Mouse (Mus musculus) forebrain, embryonic 14.5 days (tissue): ENCODE results near the gene Got2. TPM values are rescaled to one million over a fixed set of nuclear protein-coding genes. Genes with fewer than 3 reads are reported as not detected.

Experiments
- ATAC-seq: fragments of 200-750 bp; cut with Nextera tagmentation; 2 replicates; pipeline ENCODE4 v1.8.0; 2017; ENCODE audit warnings: mild to moderate bottlenecking, moderate library complexity
- DNase-seq: peaks from one replicate; pipeline ENCODE4 v3.0.0-alpha.2; 2015; ENCODE audit warnings: low spot score
- H3K27ac ChIP-seq: fragments of 300-500 bp; sonication (generic); 2 replicates; pipeline ENCODE4 v1.5.1; 2014; ENCODE audit warnings: low read depth, mild to moderate bottlenecking, control low read depth, low read length, moderate library complexity
- H3K27me3 ChIP-seq: fragments of 300-500 bp; sonication (generic); replicated peaks from 2 replicates; pipeline ENCODE4 v1.6.1; 2014; ENCODE audit warnings: low read length, control low read depth, mixed read lengths; ENCODE audit not compliant: control insufficient read depth, insufficient read depth
- H3K36me3 ChIP-seq: fragments of 300-500 bp; sonication (generic); 2 replicates; pipeline ENCODE4 v1.6.1; 2014; ENCODE audit warnings: low read length, control low read depth; ENCODE audit not compliant: control insufficient read depth, insufficient read depth
- H3K4me1 ChIP-seq: fragments of 300-500 bp; sonication (generic); 2 replicates; pipeline ENCODE4 v1.6.1; 2014; ENCODE audit warnings: antibody characterized with exemption, low read length, control low read depth; ENCODE audit not compliant: control insufficient read depth, insufficient read depth
- H3K4me2 ChIP-seq: fragments of 300-500 bp; sonication (generic); 2 replicates; pipeline ENCODE4 v1.6.1; 2014; ENCODE audit warnings: mild to moderate bottlenecking, control low read depth, low read length
- H3K4me3 ChIP-seq: fragments of 300-500 bp; sonication (generic); 2 replicates; pipeline ENCODE4 v1.5.1; 2014; ENCODE audit warnings: low read depth, low read length, control low read depth
- H3K9ac ChIP-seq: fragments of 300-500 bp; sonication (generic); 2 replicates; pipeline ENCODE4 v1.6.1; 2014; ENCODE audit warnings: mild to moderate bottlenecking, low read length, control low read depth, moderate library complexity
- H3K9me3 ChIP-seq: fragments of 300-500 bp; sonication (generic); replicated peaks from 2 replicates; pipeline ENCODE4 v1.6.1; 2016; ENCODE audit warnings: low read length, control low read depth, mixed read lengths; ENCODE audit not compliant: control insufficient read depth
- WGBS: fragments of 180-500 bp; shearing (Covaris S2); extraction: QIAGEN DNeasy Blood & Tissue Kit; methylation state at CpG from one replicate; pipeline ENCODE4 v1.1.7; 2014; 5-methylcytosine and 5-hydroxymethylcytosine counted together
- polyA plus RNA-seq: library from polyadenylated mRNA; unstranded; fragments of >200 nt; fragmentation: Nextera tagmentation; extraction: Ambion mirVana; gene quantifications from 2 replicates; pipeline ENCODE4 v1.2.1, GENCODE M21; 2014

Gene Got2
- polyA plus RNA-seq, 1 experiment from 2014 or later, result 116 TPM

DNA sequence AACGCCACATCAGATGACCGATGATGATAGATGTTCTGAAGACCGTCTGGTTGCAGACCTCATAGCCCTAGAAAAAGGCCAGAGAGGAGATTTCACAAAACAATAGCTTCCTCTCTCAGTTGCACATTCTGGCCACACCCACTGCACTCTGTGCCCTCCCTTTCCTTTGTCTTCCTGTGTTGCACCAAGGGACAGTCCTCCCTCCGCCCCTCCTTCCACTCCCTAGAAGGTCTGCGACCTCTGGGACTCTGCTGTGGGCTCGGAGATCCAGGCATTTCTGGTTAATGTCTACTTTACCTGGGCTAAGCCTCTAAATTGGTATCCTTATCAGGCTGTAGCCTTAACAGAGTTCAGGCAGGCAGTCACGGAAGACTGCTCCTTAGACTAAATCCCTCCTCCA lies 13.5 kb upstream of the Got2 start:
- WGBS, result 16% methylated on average over 7 of the region's 7 CpGs
- no peaks in the 10 kb centered on the region for H3K4me1 ChIP-seq
- DNase-seq, result no peak

DNA sequence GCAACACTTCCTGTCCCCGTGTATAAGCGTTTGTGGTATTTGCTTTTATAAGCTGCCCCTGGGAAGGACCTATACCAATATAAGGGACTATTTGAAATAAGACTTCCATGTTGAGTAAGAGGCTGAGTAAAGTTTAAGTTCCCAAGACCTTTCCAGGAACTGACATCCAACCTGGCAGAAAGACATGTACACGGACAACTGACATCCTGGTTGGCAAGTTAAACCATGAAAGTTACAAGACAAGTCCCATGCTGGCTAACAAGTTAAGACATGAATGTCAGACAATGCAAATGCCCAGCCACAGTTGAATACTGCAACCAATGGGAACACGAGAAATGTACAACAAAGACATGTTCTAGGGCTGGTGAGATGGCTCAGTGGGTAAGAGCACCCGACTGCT lies 5.4 kb upstream of the Got2 start:
- Histone ChIP-seq H3K36me3 (no peaks in the 10 kb centered on the region), H3K4me1 (no peaks in the 10 kb centered on the region), H3K27me3 (no peaks in the 10 kb centered on the region), H3K9ac (no peak overlapping the region), H3K4me3 (no peak overlapping the region), H3K27ac (no peak overlapping the region), H3K4me2 (no peak overlapping the region), H3K9me3 (no peaks in the 10 kb centered on the region)
- ATAC-seq (no peak), DNase-seq (no peak)
- WGBS, result 81% methylated on average over 5 of the region's 5 CpGs

More for the DNA sequence above, 13.5 kb upstream of the Got2 start:
- no peaks in the 10 kb centered on the region for H3K9me3 ChIP-seq
- no peak overlapping the region for H3K4me3 ChIP-seq
- no peak overlapping the region for H3K27ac ChIP-seq
- no peaks in the 10 kb centered on the region for H3K36me3 ChIP-seq
- no peaks in the 10 kb centered on the region for H3K27me3 ChIP-seq
- H3K9ac ChIP-seq, result no peak overlapping the region
- H3K4me2 ChIP-seq, result no peak overlapping the region
- no peak for ATAC-seq

DNA sequence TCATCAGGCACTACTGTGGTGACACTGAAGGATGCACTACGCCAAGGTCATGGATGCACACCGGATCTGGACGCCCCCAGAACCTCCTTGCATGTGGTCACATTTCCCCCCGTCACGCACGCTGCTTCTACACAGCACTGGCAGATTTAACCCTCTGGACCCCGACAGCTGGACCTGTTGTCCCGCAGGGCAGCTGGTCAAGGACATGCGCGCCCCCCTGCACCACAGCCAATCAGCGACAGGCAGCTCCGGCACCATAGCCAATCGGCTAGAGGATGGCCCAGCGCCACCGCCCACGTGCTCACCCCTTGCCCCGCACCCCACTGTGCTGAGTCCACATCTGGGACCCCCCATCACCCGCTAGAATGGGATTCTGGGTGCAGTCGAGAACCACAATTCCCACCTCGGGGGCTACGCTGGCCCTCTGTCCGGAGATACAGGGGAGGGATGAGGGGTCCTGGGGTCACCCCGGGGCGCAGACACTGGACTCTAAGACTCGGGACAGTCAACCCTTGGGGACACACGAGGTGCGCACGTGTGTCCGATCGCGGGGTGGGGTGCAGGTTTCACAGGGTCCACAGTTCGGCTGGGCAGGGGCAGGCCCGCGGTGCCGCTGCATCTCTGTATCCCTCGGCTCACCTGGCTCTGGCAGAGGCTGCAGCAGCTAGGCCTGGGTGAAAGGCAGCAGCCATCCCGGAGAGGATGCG lies 616 bp downstream of the Got2 start:
- Histone ChIP-seq H3K27me3 (no peaks in the 10 kb centered on the region), H3K9me3 (no peaks in the 10 kb centered on the region), H3K36me3 (no peaks in the 10 kb centered on the region), H3K9ac (peak overlapping the region; percentile 82), H3K4me2 (peak overlapping the region; percentile 83), H3K27ac (peak overlapping the region; percentile 71; the same call in 1 of the 2 replicates), H3K4me1 (peaks cover 10% of the 10 kb centered on the region), H3K4me3 (peak overlapping the region; percentile 96)
- ATAC-seq, result peak; percentile 97
- peak; percentile 80 for DNase-seq
- under 1% methylated on average over 38 of the region's 38 CpGs for WGBS

DNA sequence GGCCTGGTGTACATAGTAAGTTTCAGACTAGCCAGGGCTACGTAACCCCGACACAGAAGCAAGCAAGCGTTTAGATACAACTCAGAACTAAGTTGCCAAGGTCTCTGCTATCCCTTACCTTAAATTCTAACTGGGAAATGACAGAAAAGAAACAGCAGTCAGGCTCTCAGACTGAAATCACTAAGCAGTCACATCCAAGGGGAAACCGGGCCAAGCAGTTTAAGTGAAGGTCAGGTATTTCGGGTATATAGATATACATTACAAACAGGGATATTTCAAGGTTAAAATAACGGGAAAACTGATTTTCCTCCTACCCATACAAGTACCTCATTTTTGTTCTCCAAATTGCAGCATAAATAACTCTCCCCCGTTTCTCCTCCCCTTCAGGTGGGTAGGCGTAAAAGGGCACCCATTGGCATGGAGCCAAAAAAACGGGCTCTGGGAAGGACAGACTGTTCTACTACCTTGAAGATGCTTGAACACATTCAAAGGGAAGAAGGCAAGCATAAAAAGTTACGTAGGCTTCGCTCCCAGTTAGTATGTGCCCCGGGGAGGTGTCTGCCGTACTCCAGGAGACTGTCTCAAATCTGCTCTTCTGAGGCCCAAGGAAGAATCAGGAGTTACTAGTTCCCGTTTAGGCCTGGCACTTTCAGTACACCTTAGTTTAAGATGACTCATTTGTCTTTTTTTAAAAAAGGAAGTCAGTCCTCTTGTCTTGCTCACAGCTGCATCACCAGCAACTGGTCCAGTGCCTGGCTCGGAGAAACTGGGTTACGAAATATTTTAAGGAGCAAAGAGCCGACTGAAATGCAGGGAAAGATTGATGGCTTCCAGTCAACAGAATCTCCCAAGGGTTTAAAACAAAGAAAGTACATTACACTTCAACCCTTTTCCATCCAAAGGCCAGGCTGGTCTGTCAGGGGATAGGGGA lies 1.4 kb downstream of the Got2 start:
- Histone ChIP-seq H3K9ac (peak overlapping the region; percentile 82), H3K4me2 (peak overlapping the region; percentile 83), H3K27me3 (no peaks in the 10 kb centered on the region), H3K9me3 (no peaks in the 10 kb centered on the region), H3K4me3 (peak overlapping the region; percentile 96), H3K27ac (no peak overlapping the region), H3K36me3 (no peaks in the 10 kb centered on the region), H3K4me1 (peaks cover 10% of the 10 kb centered on the region)
- peak; percentile 9 for DNase-seq
- 68% methylated on average over 17 of the region's 17 CpGs for WGBS
- no peak for ATAC-seq

DNA sequence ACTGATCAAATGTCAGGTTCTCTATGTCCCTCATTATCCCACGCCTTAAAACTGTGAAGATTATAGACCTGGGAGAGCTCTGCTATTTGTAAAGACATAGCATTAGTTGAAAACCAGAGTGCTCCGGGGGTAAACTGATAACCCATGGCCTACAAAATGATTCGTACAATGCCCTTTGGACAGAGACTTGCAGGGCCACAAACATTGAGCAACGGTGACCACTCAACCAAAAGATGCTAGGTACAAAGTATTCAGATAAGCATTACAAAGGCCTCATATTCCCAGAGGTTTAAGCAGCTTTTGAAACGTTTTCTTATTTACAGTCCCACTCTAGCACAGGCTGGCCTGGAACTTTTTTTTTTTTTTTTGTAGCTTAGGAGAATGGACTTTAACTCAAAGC lies 2.4 kb downstream of the Got2 start:
- no peak overlapping the region for H3K4me3 ChIP-seq
- H3K27ac ChIP-seq, result no peak overlapping the region
- WGBS, result 80% methylated on average over 5 of the region's 5 CpGs
- no peak overlapping the region for H3K4me2 ChIP-seq
- no peaks in the 10 kb centered on the region for H3K36me3 ChIP-seq
- no peak overlapping the region for H3K9ac ChIP-seq
- ATAC-seq, result no peak
- no peak for DNase-seq
- no peaks in the 10 kb centered on the region for H3K27me3 ChIP-seq
- no peaks in the 10 kb centered on the region for H3K9me3 ChIP-seq
- H3K4me1 ChIP-seq, result peaks cover 10% of the 10 kb centered on the region

DNA sequence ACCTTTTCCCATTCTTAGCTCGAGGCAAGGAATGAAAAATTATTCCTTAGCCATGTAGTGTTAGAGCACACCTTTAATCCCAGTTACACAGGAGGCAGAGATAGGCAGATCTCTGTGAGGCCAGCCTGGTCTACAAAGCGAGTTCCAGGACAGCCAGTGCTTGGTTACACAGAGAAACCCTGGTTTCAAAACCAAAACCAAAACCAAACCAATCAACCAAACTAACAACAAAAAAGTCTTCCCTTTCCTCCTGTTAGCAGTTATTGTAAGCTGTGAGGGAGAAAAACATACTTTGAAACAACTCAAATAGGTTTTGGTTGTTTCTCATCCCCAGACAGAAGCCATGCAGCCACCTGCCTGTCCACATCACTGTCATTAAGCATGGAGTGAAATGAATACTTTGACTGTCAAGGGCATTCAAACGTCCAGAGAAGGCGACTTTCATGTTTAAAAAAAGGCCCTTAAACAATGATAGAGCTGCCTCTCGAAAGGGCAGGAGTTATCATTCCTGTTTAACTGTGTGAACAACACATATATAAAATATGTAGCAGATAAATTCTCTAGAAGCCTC lies 3.0 kb downstream of the Got2 start:
- Histone ChIP-seq H3K9ac (0 out of 2 replicates have a peak overlapping the region, but pooled peaks have one; percentile 17), H3K9me3 (no peaks in the 10 kb centered on the region), H3K27ac (no peak overlapping the region), H3K4me2 (no peak overlapping the region), H3K4me1 (peaks cover 10% of the 10 kb centered on the region), H3K36me3 (no peaks in the 10 kb centered on the region), H3K27me3 (no peaks in the 10 kb centered on the region), H3K4me3 (no peak overlapping the region)
- no peak for DNase-seq
- WGBS, result 74% methylated on average over 5 of the region's 5 CpGs
- no peak for ATAC-seq

DNA sequence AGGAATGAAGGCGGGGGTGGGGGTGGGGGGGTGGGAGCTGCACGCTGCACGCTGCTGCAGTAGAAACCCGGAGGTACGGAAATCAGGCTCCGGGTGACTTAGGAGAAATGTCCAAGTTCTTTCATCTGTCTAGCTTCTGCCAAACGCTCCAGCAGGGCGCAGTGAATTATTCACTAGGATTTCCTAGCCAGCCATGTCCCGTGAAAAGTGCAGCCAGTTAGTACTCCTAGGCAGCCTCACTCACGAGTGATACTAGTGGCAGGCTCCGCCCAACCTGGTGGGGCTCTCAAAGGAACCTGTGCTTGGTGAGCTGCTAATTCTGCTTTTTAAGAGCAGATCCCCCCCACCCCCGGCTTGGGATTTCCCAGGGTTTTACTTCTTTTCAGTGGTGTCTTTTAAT lies 3.9 kb downstream of the Got2 start:
- no peaks in the 10 kb centered on the region for H3K9me3 ChIP-seq
- peaks cover 10% of the 10 kb centered on the region for H3K4me1 ChIP-seq
- 75% methylated on average over 11 of the region's 12 CpGs for WGBS
- H3K4me2 ChIP-seq, result no peak overlapping the region
- H3K27ac ChIP-seq, result no peak overlapping the region
- no peak for ATAC-seq
- no peak overlapping the region for H3K4me3 ChIP-seq
- H3K36me3 ChIP-seq, result no peaks in the 10 kb centered on the region
- no peak overlapping the region for H3K9ac ChIP-seq
- H3K27me3 ChIP-seq, result no peaks in the 10 kb centered on the region
- DNase-seq, result no peak

DNA sequence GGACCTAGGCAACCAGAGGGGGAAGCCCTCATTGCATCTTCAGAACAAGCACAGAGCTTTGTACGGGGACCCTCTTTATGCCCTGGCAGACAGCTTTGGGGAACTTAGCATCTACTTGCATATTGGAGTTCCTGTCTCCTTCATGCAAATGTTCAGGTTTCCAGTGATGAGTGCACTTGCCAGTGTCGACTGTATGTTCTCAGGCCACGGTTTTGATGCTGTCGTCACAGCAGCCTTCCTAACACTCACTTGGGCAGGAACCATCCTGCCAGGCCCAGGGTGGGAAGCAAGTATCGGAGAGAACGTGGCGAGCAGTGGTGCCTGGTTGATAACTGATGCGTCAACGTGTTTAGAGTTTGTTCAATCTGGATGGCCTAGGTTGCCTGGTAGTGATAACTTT lies 6.2 kb downstream of the Got2 start:
- no peaks in the 10 kb centered on the region for H3K27me3 ChIP-seq
- H3K27ac ChIP-seq, result no peak overlapping the region
- WGBS, result 91% methylated on average over 9 of the region's 9 CpGs
- no peak overlapping the region for H3K9ac ChIP-seq
- no peak overlapping the region for H3K4me3 ChIP-seq
- no peaks in the 10 kb centered on the region for H3K9me3 ChIP-seq
- H3K4me2 ChIP-seq, result no peak overlapping the region
- ATAC-seq (no peak), DNase-seq (no peak)
- peaks cover 4% of the 10 kb centered on the region for H3K36me3 ChIP-seq
- peaks cover 23% of the 10 kb centered on the region for H3K4me1 ChIP-seq
